Mouse (Mus musculus): ENCODE measurements around the gene Hmces.

DNA sequence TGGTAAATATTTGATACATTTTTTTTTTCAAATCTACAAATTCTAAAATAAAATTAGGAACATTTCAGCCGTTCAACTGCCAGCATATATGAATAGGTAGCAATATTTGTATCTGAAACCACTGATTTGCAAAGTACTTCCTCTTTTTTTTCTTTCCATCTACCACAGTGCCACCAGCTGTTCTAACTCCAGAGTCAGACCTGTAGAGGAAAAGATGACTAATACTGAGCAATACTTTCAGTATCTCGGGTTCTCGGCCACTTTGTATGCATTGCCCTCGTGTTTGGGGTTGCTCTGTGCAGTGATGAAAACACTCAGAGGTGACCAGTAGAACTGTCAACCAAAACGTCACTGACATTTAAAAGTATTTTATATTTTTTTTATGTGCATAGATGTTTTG lies 2.2 kb downstream of the Hmces start:
- TF ChIP-seq POLR2A (IDR thresholded peaks at IDR 0.05; ENCODE audit: low read depth, low read length) = no peak
- TF ChIP-seq CTCF (IDR thresholded peaks at IDR 0.05; ENCODE audit: extremely low read depth, insufficient read depth, insufficient read length, insufficient replicate concordance) = no peak
